Comparison of ENCODE assay signal across 9 mouse cellular contexts in genomic region chr15:96953112-96953937, GRCm38 (mm10).
A peak's percentile ranks its signal among the peaks of the same experiment; 100 is the strongest.
DNase-seq lines count a peak whose midpoint lies in the region; ATAC-seq and TF ChIP-seq lines count a peak whose summit lies in the region.
"Had no signal": no experiment of that assay in that cellular context is flagged by ENCODE, and none has a peak within 500 bp of the region (broad histone marks: within the 10 kb centered on the region; RNA-seq: fewer than 3 reads in every experiment).

No protein-coding gene starts in this region.

- peak; percentile 76 to 80 for DNase-seq in left cerebral cortex, adult 18-20 months (ENCODE audit: low spot score in 2 of 2)
- DNase-seq in lung, postnatal 36 days: peak; percentile 71
- peak; percentile 83 to 85 for DNase-seq in right cerebral cortex, adult 2 months (ENCODE audit: low spot score in 2 of 2)
- peak; percentile 75 for DNase-seq in yolk sac, embryonic 10.5 days (ENCODE audit: low spot score)

- H3K27me3 ChIP-seq in E14TG2a.4 (ENCODE audit: insufficient read depth, low read length): peaks cover 11% of the 10 kb centered on the region; the same call in 1 of the 2 replicates
- H3K27me3 ChIP-seq in forebrain, embryonic 13.5 days: no peaks in the 10 kb centered on the region
- H3K27me3 ChIP-seq in hindbrain, embryonic 12.5 days: no peaks in the 10 kb centered on the region

- peak overlapping the region; percentile 56 for H3K4me2 ChIP-seq in forebrain, embryonic 13.5 days
- peak overlapping the region; percentile 48 for H3K4me2 ChIP-seq in hindbrain, embryonic 12.5 days (replicated peaks)

- H3K27ac ChIP-seq in bone marrow macrophage, adult 2 months (ENCODE audit: insufficient read depth, low read depth, low read length): no peak overlapping the region
- peak overlapping the region; percentile 19; the same call in 1 of the 2 replicates for H3K27ac ChIP-seq in forebrain, embryonic 13.5 days
- H3K27ac ChIP-seq in hindbrain, embryonic 12.5 days: peak overlapping the region; percentile 45; the same call in 1 of the 2 replicates
- H3K27ac ChIP-seq: macrophage had no signal

- no peak for TF ChIP-seq POLR2A in bone marrow macrophage, adult 2 months (IDR thresholded peaks at IDR 0.05; ENCODE audit: borderline replicate concordance, low read depth, low read length)

- ATAC-seq in forebrain, embryonic 13.5 days: peak; percentile 87
- peak; percentile 78 for ATAC-seq in hindbrain, embryonic 12.5 days (ENCODE audit: low FRiP score)

- H3K36me3 ChIP-seq in E14TG2a.4 (ENCODE audit: insufficient read depth, low read length): no peaks in the 10 kb centered on the region
- no peaks in the 10 kb centered on the region for H3K36me3 ChIP-seq in forebrain, embryonic 13.5 days (ENCODE audit: poor library complexity, severe bottlenecking)
- H3K36me3 ChIP-seq in hindbrain, embryonic 12.5 days: no peaks in the 10 kb centered on the region

- peaks cover 11% of the 10 kb centered on the region for H3K4me1 ChIP-seq in E14TG2a.4 (replicated peaks; ENCODE audit: low read depth, low read length)
- no peaks in the 10 kb centered on the region for H3K4me1 ChIP-seq in bone marrow macrophage, adult 2 months (ENCODE audit: control insufficient read depth, insufficient read depth, low read length)
- 0 out of 2 replicates have a peak, but pooled peaks cover 3% of the 10 kb centered on the region for H3K4me1 ChIP-seq in forebrain, embryonic 13.5 days
- peaks cover 5% of the 10 kb centered on the region; the same call in 1 of the 2 replicates for H3K4me1 ChIP-seq in hindbrain, embryonic 12.5 days

- WGBS in forebrain, embryonic 13.5 days: 31% methylated on average over 23 of the region's 23 CpGs
- 32% methylated on average over 23 of the region's 23 CpGs for WGBS in hindbrain, embryonic 12.5 days

- peak overlapping the region; percentile 66 for H3K4me3 ChIP-seq in E14TG2a.4 (replicated peaks; ENCODE audit: low read length)
- H3K4me3 ChIP-seq in bone marrow macrophage, adult 2 months (ENCODE audit: insufficient read depth, low read length): no peak overlapping the region
- H3K4me3 ChIP-seq in forebrain, embryonic 13.5 days: peak overlapping the region; percentile 33
- peak overlapping the region; percentile 25 for H3K4me3 ChIP-seq in hindbrain, embryonic 12.5 days

- no peaks in the 10 kb centered on the region for H3K9me3 ChIP-seq in E14TG2a.4 (ENCODE audit: low read length)
- no peaks in the 10 kb centered on the region for H3K9me3 ChIP-seq in forebrain, embryonic 13.5 days (replicated peaks)
- no peaks in the 10 kb centered on the region for H3K9me3 ChIP-seq in hindbrain, embryonic 12.5 days (replicated peaks)

- TF ChIP-seq CTCF in E14TG2a.4 (conservative IDR thresholded peaks at IDR 0.05; ENCODE audit: low read length): peak; percentile 85
- TF ChIP-seq CTCF in bone marrow macrophage, adult 2 months (IDR thresholded peaks at IDR 0.05; ENCODE audit: low read depth, low read length): peak; percentile 17; the same call in 1 of the 2 replicates

- H3K9ac ChIP-seq in forebrain, embryonic 13.5 days: peak overlapping the region; percentile 66
- H3K9ac ChIP-seq in hindbrain, embryonic 12.5 days: peak overlapping the region; percentile 52
